Mouse (Mus musculus) bone marrow, adult 2 months (tissue): ENCODE data around the gene Cog3. TPM values are rescaled to one million over a fixed set of nuclear protein-coding genes. Genes with fewer than 3 reads are reported as not detected.

ENCODE experiments used
- H3K27ac ChIP-seq: fragments of 200-500 bp; 2 replicates; pipeline ENCODE4 v1.5.1; 2012; ENCODE audit warnings: low read depth, mild to moderate bottlenecking, control low read depth, inconsistent platforms, low read length; ENCODE audit not compliant: control insufficient read depth, poor library complexity, insufficient read depth
- H3K4me1 ChIP-seq: fragments of 200-500 bp; 2 replicates; pipeline ENCODE4 v1.6.1; 2011; ENCODE audit warnings: low read length; ENCODE audit not compliant: control insufficient read depth, insufficient read depth
- H3K4me3 ChIP-seq: fragments of 200-500 bp; replicated peaks from 2 replicates; pipeline ENCODE3; 2011; ENCODE audit warnings: mild to moderate bottlenecking, low read depth, low read length, control low read depth; ENCODE audit not compliant: control insufficient read depth
- CTCF ChIP-seq: fragments of 200-500 bp; IDR thresholded peaks from 2 replicates; pipeline ENCODE4 v1.5.1; 2011; ENCODE audit warnings: low read length, control low read depth; ENCODE audit not compliant: control insufficient read depth, insufficient read depth
- POLR2A ChIP-seq: fragments of 200-500 bp; IDR thresholded peaks from 2 replicates; pipeline ENCODE4 v1.6.1; 2011; ENCODE audit warnings: low read depth, mild to moderate bottlenecking, control low read depth, low read length, borderline replicate concordance; ENCODE audit not compliant: control insufficient read depth
- WGBS: fragments of 180-500 bp; shearing (Covaris S2); methylation state at CpG from one replicate; pipeline ENCODE4 v1.1.7; 2018; 5-methylcytosine and 5-hydroxymethylcytosine counted together
- polyA plus RNA-seq: library from polyadenylated mRNA; stranded (reverse); fragments of >200 nt; gene quantifications from 2 replicates; pipeline ENCODE4 v1.2.4, GENCODE M21; 2011; ENCODE audit warnings: low replicate concordance; ENCODE audit not compliant: missing spikeins, insufficient read depth, insufficient read length

Cog3 gene
- polyA plus RNA-seq, 1 experiment: 12.2 TPM

- Histone ChIP-seq H3K4me1 (no peaks in the 10 kb centered on the region), H3K4me3 (no peak overlapping the region), H3K27ac (no peak overlapping the region)
- WGBS: 81% methylated on average over 8 of the region's 8 CpGs
- TF ChIP-seq POLR2A (no peak), CTCF (no peak)
Observed at GRCm38 (mm10) chr14:75661548-75661947, 92.8 kb downstream of the Cog3 start.

- TF ChIP-seq CTCF: no peak
- WGBS: 79% methylated on average over 6 of the region's 6 CpGs
- H3K27ac ChIP-seq: no peak overlapping the region
Observed at GRCm38 (mm10) chr14:75660936-75661335, 93.4 kb downstream of the Cog3 start.

More at GRCm38 (mm10) chr14:75660936-75661335, 93.4 kb downstream of the Cog3 start:
- H3K4me3 ChIP-seq: no peak overlapping the region
- no peaks in the 10 kb centered on the region for H3K4me1 ChIP-seq

Other genes with a start within 250 kb of the Cog3 start
- gene Spert, start 161.4 kb downstream of the Cog3 start, polyA plus RNA-seq: not detected in 2 replicates
- not detected in 2 replicates for gene Erich6b, start 112.3 kb downstream of the Cog3 start, polyA plus RNA-seq
- 4.3 and 6.7 TPM in 2 replicates for gene Slc25a30, start 32.5 kb upstream of the Cog3 start, polyA plus RNA-seq
- gene Tpt1, start 90.6 kb upstream of the Cog3 start, polyA plus RNA-seq: 2,309 and 3,063 TPM in 2 replicates
- gene Kctd4, start 200.5 kb upstream of the Cog3 start, polyA plus RNA-seq: not detected in 2 replicates